In genomic region chr4:138395971-138396645, GRCm38 (mm10) we compare ENCODE assay signal across 10 mouse cellular contexts. TPM values are rescaled to one million over a fixed set of nuclear protein-coding genes. Genes with fewer than 3 reads are reported as not detected.
DNase-seq lines count a peak whose midpoint lies in the region; ATAC-seq lines count a peak whose summit lies in the region.
"Had no signal": no experiment of that assay in that cellular context is flagged by ENCODE, and none has a peak within 500 bp of the region (broad histone marks: within the 10 kb centered on the region; RNA-seq: fewer than 3 reads in every experiment).

Fam43b (minus strand) TSS chr4:138396528.

- H3K9me3 ChIP-seq in kidney, embryonic 14.5 days (ENCODE audit: control insufficient read depth, low read length): no peaks in the 10 kb centered on the region
- no peaks in the 10 kb centered on the region for H3K9me3 ChIP-seq in liver, embryonic 12.5 days (replicated peaks)

- under 1% methylated on average over 46 of the region's 46 CpGs for WGBS in kidney, embryonic 14.5 days
- 3% methylated on average over 46 of the region's 46 CpGs for WGBS in liver, embryonic 12.5 days (ENCODE audit: insufficient replicate concordance)

- no peak for DNase-seq in kidney, adult 11 months
- peak; percentile 54 to 62 for DNase-seq in cerebellum, postnatal 14 days
- DNase-seq in frontal cortex, postnatal 36 days (ENCODE audit: low spot score in 2 of 2): peak; percentile 84 to 86
- DNase-seq in kidney, postnatal 14 days: peak; percentile 53
- peak; percentile 84 for DNase-seq in right cerebral cortex, postnatal 36 days (ENCODE audit: low spot score in 2 of 2)

- H3K4me2 ChIP-seq in kidney, embryonic 14.5 days (replicated peaks; ENCODE audit: low read depth, low read length): peak within 1 kb of the TSS; percentile 58
- peak within 1 kb of the TSS; percentile 52 for H3K4me2 ChIP-seq in liver, embryonic 12.5 days

- H3K27me3 ChIP-seq in kidney, embryonic 14.5 days (ENCODE audit: control insufficient read depth, insufficient read depth, low read length): peaks cover 59% of the 10 kb centered on the region
- peaks cover 91% of the 10 kb centered on the region for H3K27me3 ChIP-seq in liver, embryonic 12.5 days (replicated peaks)

- H3K27ac ChIP-seq in kidney, embryonic 14.5 days (ENCODE audit: low read depth, low read length): no peak within 1 kb of the TSS
- H3K27ac ChIP-seq in liver, embryonic 12.5 days: no peak within 1 kb of the TSS
- H3K27ac ChIP-seq: macrophage had no signal

- no peak for ATAC-seq in kidney, embryonic 14.5 days (ENCODE audit: low FRiP score, low TSS enrichment)
- ATAC-seq in liver, embryonic 12.5 days: no peak
- no peak for ATAC-seq in CD4-positive, CD25-positive, alpha-beta regulatory T cell, adult 4 months
- ATAC-seq: Patski had no signal

- peaks cover 17% of the 10 kb centered on the region for H3K4me1 ChIP-seq in kidney, embryonic 14.5 days (ENCODE audit: control insufficient read depth, insufficient read depth, low read length)
- H3K4me1 ChIP-seq in liver, embryonic 12.5 days: peaks cover 4% of the 10 kb centered on the region; the same call in 1 of the 2 replicates

- no peak within 1 kb of the TSS for H3K9ac ChIP-seq in kidney, embryonic 14.5 days (ENCODE audit: low read depth, low read length)
- no peak within 1 kb of the TSS for H3K9ac ChIP-seq in liver, embryonic 12.5 days

- H3K4me3 ChIP-seq in kidney, embryonic 14.5 days (ENCODE audit: low read length): peak within 1 kb of the TSS; percentile 42
- peak within 1 kb of the TSS; percentile 9 for H3K4me3 ChIP-seq in liver, embryonic 12.5 days

- H3K36me3 ChIP-seq in kidney, embryonic 14.5 days (ENCODE audit: control insufficient read depth, insufficient read depth, low read length): no peaks in the 10 kb centered on the region
- no peaks in the 10 kb centered on the region for H3K36me3 ChIP-seq in liver, embryonic 12.5 days

RNA-seq across cellular contexts. Expression of gene Fam43b, which starts in this region (rescaled TPM):
- not detected in 2 replicates for polyA plus RNA-seq in kidney, embryonic 14.5 days (2014; fragmentation: Nextera tagmentation; extraction: Ambion mirVana)
- not detected in 2 replicates for polyA plus RNA-seq in liver, embryonic 12.5 days (2016; fragmentation: Nextera tagmentation; extraction: Ambion mirVana)
- polyA plus RNA-seq in CD4-positive, CD25-positive, alpha-beta regulatory T cell, adult 4 months (2017; shearing (Covaris generic)): not detected
- polyA plus RNA-seq: macrophage, Patski had no signal
